Mouse (Mus musculus) bone marrow, adult 2 months (tissue): ENCODE results near the gene Rabep1.

Experiments
- CTCF ChIP-seq: fragments of 200-500 bp; IDR thresholded peaks from 2 replicates; pipeline ENCODE4 v1.5.1; 2011; ENCODE audit warnings: low read length, control low read depth; ENCODE audit not compliant: control insufficient read depth, insufficient read depth
- POLR2A ChIP-seq: fragments of 200-500 bp; IDR thresholded peaks from 2 replicates; pipeline ENCODE4 v1.6.1; 2011; ENCODE audit warnings: low read depth, mild to moderate bottlenecking, control low read depth, low read length, borderline replicate concordance; ENCODE audit not compliant: control insufficient read depth

DNA sequence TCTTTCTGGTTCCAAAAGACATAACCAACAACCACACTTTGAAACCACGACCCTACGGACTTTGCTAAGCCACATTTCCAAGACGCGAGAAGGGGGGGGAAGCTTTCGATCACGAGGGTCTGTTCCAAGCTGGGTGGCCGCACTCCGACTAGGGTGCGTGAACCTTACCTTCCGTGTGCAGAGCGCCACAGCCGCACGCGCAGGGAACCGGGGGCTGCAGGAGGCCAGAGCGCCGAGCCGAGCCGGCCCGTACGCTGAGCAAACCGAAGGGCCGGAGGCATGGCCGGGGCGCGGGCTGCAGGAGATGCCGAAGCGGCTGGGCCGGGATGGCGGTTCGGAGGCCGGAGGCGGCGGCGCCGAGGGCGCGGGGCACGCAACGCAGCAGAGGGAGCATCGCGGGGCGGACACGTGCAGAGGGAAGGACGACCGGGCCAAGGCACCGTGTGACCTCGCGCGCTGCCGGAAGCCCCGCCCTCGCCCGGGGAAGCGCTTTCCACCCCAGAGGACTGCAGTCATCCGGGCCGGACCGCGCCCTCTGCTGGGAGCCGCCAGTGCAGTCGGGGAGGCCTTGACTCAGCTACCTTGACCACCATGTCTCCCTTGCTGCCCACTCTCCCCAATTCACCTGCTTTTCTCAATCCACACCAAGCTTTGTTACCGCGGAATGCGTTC, 138.1 kb downstream of the Rabep1 start, which contains the start of gene C1qbp:
- TF ChIP-seq CTCF (peak; percentile 93), POLR2A (peak; percentile 57; the same call in 1 of the 2 replicates)
